Mouse (Mus musculus): ENCODE measurements at regions not wholly inside any gene's neighbourhood (a gene's known extent, or its start where the extent isn't known, plus 50 kb on each side); places are given as distances from the start of the nearest gene placed in this dataset.

- peak; percentile 28 for TF ChIP-seq CTCF (IDR thresholded peaks at IDR 0.05)
- no peak for TF ChIP-seq EP300 (IDR thresholded peaks at IDR 0.05; ENCODE audit: insufficient read depth, low read depth, low read length)
- TF ChIP-seq POLR2A (IDR thresholded peaks at IDR 0.05; ENCODE audit: insufficient read depth, low read depth, low read length) = no peak
These were observed 565.8 kb upstream of the Slc35b3 start for GRCm38 (mm10) chr13:39526469-39526868.
